Mouse (Mus musculus): ENCODE measurements at regions not wholly inside any gene's neighbourhood (a gene's known extent, or its start where the extent isn't known, plus 50 kb on each side); places are given as distances from the start of the nearest gene placed in this dataset.

DNA sequence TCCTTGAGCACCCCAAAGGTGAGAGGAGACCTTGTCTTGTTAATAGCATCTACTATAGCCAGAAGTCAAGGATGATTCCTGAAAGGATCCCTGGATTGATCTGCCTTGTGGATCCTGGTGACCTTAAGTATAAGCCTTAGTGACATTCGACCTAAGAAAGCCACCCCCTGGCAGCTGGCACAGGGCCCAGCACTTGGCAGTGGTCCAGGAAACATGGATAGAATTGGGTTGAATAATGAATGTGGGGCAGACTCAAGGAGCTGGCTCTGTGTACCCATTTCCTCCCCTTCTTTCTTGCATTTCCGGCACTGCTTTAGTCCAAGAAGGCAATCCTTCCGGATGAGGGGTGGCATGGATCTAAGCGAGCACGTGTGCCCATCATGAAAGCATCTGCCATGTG is 149.0 kb downstream of the Irx5 start:
- no peak for ATAC-seq (replicated peaks in 1 of 2; ENCODE audit: insufficient read depth in 1 of 2, low FRiP score in 2 of 2, low TSS enrichment in 1 of 2, low read depth in 1 of 2, poor library complexity in 2 of 2, severe bottlenecking in 2 of 2)

DNA sequence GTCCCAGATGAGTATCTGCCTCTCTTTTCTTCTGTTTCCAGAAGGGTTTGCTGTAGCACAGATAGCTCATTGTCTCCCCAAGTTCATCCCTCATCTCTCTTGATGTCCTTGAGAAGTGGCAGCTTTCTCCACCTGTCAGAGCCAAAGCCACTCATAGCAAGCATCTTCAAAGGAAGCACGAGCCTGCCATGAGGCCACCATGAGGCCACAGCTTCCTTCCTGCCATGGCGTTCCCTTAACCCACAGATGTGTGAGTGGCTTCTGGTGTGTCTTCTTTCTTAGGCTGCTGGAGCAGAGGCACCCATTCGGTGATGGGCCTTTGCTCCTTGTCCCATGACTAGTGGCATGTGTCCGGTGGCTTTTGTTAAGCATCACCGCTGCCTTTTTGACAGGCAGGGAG is 149.5 kb downstream of the Irx5 start:
- ATAC-seq (replicated peaks in 1 of 2; ENCODE audit: insufficient read depth in 1 of 2, low FRiP score in 2 of 2, low TSS enrichment in 1 of 2, low read depth in 1 of 2, poor library complexity in 2 of 2, severe bottlenecking in 2 of 2), result peak; percentile 29 to 67; a peak in 2 of 4 replicates

DNA sequence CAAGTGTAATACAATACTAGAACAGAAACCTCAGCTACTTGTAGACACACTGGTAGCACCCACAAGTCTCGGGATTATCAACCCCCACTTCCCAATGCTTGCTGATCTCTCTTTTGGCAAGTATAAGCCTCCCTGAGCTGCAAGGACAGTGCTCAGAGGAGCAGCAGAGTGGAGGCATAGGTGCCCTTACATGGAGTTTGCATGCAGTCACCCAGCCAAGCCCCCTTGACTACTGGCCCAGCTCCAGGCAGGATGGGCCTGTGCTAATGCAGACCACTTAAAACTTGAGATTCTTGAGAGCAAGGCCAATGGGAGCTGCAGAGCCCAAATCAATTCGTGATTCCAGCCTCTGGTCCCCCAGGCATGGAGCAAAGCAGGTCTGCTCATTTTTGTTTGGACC is 158.0 kb downstream of the Irx5 start:
- ATAC-seq (replicated peaks in 1 of 2; ENCODE audit: insufficient read depth in 1 of 2, low FRiP score in 2 of 2, low TSS enrichment in 1 of 2, low read depth in 1 of 2, poor library complexity in 2 of 2, severe bottlenecking in 2 of 2), result no peak

DNA sequence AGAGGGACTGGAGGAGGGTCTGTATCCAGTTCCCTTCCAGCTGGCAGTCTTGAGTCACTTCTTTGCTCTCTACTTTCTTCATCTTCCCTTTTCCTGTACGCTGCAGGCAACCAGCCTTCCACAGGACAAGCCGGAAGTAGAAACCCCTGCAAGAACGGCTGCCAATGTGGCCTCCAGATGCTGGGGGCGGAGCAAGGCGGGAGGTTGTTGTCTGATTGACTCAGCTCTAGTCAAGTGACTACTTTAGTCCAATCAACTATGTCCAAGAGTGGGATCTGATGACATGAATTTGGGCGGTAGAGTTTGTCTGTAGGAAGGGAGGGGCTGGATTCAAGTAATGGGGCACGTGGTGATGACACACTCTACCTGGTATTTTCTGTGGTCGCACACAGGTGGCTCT is 156.1 kb upstream of the Irx6 start:
- ATAC-seq (replicated peaks in 1 of 2; ENCODE audit: insufficient read depth in 1 of 2, low FRiP score in 2 of 2, low TSS enrichment in 1 of 2, low read depth in 1 of 2, poor library complexity in 2 of 2, severe bottlenecking in 2 of 2), result no peak

DNA sequence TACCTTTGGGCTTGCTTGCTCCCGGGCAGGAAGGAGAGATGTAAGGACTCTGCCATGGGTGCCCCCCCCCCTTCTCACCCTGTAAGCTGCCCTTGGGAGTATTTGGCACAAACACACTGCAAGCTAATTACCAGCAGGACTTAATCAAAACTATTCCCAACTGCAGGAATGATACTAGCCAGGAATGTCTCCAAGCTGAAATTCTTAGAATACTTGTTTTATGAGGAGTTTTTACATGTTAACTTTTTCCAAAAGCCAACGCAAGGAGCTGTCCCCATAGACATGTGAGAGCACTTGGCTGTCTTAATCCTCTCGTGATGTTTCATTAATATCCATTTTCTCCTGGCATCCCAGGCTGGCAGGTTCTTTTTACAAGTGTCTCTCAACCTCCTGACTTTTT is 155.6 kb upstream of the Irx6 start:
- ATAC-seq (replicated peaks in 1 of 2; ENCODE audit: insufficient read depth in 1 of 2, low FRiP score in 2 of 2, low TSS enrichment in 1 of 2, low read depth in 1 of 2, poor library complexity in 2 of 2, severe bottlenecking in 2 of 2), result no peak

DNA sequence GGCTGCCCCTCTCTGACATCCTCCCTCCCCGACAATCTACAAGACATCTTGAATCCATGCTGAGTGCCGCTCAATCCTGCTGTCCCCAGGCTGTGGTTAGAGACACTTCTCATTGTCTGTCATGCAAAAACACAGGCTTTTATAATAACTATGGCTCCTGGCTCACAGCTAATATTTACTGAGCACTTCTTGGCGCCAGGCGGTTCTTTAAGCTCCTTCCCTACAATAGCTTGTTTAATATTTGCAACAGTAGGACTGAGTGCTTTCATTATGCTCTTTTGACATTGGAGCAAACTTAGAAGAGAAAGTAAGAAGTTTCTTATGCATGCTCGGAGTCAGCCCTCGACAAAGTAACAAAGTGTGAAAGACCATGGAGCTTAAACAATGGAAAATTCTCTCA is 151.6 kb upstream of the Irx6 start:
- ATAC-seq (replicated peaks in 1 of 2; ENCODE audit: insufficient read depth in 1 of 2, low FRiP score in 2 of 2, low TSS enrichment in 1 of 2, low read depth in 1 of 2, poor library complexity in 2 of 2, severe bottlenecking in 2 of 2), result no peak

DNA sequence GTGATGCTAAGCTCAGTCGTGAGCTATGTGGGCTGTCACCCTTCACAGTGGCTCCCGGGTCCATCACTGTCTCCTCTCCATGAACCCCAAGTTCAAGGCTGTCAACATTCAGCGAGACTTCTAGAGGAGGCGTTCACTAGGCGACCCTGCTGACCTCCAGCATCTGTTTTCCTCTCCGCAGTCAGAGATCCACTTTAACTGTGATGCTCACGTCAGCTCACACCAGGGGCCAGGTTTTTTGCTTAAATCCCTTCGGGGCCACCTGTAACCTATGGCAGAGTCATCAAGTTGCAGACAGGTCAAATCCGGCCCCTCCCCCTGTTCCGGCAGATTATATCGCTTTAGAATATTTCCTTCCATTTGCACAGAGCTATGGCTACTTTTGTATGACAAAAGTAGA is 144.3 kb upstream of the Irx6 start:
- no peak for ATAC-seq (replicated peaks in 1 of 2; ENCODE audit: insufficient read depth in 1 of 2, low FRiP score in 2 of 2, low TSS enrichment in 1 of 2, low read depth in 1 of 2, poor library complexity in 2 of 2, severe bottlenecking in 2 of 2)

DNA sequence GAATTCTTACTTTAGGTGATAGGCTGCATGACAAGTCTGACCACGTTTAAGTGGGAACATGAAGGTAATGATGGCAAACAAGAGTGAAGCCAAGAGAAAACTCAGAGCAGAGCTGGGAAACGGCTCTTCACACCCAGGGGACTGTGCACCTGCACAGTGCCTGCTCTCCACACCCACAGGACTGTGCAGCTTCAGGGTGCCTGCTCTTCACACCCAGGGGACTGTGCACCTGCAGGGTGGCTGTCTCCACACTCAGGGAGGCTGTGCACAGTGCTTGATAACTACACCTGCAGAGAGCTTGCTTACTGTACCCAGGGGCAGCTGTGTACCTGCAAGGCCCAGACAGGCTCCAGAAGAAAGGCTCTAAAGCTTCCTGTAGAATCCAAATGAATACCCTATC is 133.5 kb upstream of the Irx6 start:
- no peak for ATAC-seq (replicated peaks in 1 of 2; ENCODE audit: insufficient read depth in 1 of 2, low FRiP score in 2 of 2, low TSS enrichment in 1 of 2, low read depth in 1 of 2, poor library complexity in 2 of 2, severe bottlenecking in 2 of 2)

DNA sequence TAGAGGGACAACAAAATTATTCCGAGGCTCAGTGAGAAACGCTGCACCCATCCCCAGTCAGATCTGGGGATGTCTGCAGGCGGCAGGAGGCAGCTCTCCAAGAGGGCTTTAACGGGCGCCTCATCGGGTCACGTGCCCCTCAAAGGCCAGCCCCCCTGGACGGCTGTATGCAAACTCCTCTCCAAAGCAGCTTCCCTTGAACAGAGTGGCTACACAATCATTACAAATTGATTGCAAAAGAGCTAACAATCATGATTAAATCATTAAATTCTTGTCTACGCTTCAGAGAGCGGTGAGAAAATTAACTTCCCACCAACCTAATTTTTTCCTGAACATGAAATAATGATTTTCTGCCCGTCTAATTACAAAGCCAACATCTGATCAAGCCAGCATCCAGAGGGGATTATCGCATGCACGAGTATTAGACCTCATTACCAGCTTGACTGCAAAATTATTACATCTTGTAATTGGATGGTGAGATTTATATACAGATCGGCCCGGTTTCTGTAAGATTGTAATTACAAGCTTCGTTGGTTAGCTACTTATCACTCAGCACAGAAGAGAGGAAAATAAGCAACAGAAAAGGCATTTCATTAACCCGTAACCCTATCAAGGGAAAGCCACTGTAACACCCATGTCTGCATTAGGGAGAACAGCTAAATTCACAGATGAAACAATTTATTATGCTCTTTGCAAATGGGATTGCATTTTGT is 128.6 kb upstream of the Irx6 start:
- ATAC-seq (replicated peaks in 1 of 2; ENCODE audit: insufficient read depth in 1 of 2, low FRiP score in 2 of 2, low TSS enrichment in 1 of 2, low read depth in 1 of 2, poor library complexity in 2 of 2, severe bottlenecking in 2 of 2), result no peak

DNA sequence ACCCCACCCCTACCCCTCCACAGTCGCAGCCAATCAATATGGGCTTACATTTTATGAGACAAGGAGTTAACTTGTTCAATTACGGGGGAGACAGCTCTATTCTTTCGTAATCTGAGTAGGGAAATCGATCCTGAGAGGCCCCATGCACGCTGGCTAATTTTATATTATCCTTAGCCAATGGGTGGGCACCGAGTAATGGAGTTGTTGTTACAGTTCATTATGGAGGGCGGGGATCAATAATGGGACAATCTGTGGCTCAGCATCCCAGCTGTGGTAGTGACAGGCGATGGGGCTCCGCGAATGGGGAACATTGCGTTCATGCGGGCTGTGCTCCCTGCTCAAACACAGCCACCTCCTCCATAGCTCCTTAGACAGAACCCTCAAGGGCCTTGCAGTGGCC is 118.9 kb upstream of the Irx6 start:
- ATAC-seq (replicated peaks in 1 of 2; ENCODE audit: insufficient read depth in 1 of 2, low FRiP score in 2 of 2, low TSS enrichment in 1 of 2, low read depth in 1 of 2, poor library complexity in 2 of 2, severe bottlenecking in 2 of 2), result no peak

DNA sequence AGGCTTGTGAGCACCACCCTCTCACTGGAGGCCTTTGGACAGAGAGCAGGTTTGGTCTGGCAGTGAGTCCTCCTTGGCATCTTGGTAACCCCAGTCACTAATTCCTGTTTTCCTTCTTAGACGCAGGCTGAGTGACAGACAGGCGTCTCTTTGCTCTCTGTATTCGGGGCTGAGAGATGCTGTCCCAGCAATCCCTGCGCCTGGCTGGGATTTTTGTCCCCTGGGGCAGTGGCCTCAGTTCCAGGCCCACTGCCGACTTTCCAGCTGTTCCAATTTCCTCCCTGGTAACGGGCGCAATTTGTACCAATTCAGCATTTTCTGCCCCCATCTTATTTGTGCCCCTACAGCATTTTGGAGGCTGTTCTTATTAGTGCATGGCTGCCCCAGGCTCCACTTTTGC is 118.5 kb upstream of the Irx6 start:
- ATAC-seq (replicated peaks in 1 of 2; ENCODE audit: insufficient read depth in 1 of 2, low FRiP score in 2 of 2, low TSS enrichment in 1 of 2, low read depth in 1 of 2, poor library complexity in 2 of 2, severe bottlenecking in 2 of 2), result no peak

DNA sequence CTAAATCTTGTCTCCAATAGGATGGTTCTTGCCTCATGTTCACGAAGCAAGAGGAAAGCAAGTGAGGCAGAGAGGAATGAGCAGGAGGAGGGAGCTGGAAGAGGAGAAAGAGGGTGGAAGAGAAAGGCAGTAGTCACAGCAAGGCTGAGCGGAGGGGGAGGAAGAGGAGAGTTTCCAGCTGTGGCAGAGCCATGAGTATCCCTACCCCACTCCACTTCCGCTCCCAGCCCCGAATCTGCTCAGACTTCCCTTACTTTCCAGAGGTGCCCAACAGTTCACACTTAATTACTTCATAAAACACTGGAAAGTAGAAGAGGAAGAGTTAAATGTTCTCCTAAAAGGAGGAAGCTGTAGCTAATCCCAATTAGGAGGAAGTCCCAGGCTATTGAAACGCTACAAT is 111.6 kb upstream of the Irx6 start:
- ATAC-seq (replicated peaks in 1 of 2; ENCODE audit: insufficient read depth in 1 of 2, low FRiP score in 2 of 2, low TSS enrichment in 1 of 2, low read depth in 1 of 2, poor library complexity in 2 of 2, severe bottlenecking in 2 of 2), result no peak

DNA sequence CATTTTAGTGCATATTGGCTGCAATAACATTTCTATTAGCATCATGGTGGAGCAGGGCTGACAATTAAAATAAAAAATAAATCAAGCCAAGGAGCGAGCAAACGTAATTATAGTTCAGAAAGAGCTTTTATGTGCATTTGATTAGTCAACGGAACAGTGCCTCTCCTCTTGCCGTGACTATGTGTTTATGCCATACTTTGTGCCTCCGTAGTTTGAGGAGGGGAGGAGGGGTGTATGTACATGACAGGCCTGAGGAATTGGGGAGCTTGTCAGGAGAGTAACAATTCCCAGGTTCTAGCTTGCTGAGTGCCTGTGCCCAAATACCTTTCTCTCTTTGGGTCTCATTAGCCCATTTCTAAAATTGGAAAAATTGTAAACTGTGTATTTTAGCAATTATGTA is 111.1 kb upstream of the Irx6 start:
- ATAC-seq (replicated peaks in 1 of 2; ENCODE audit: insufficient read depth in 1 of 2, low FRiP score in 2 of 2, low TSS enrichment in 1 of 2, low read depth in 1 of 2, poor library complexity in 2 of 2, severe bottlenecking in 2 of 2), result no peak

DNA sequence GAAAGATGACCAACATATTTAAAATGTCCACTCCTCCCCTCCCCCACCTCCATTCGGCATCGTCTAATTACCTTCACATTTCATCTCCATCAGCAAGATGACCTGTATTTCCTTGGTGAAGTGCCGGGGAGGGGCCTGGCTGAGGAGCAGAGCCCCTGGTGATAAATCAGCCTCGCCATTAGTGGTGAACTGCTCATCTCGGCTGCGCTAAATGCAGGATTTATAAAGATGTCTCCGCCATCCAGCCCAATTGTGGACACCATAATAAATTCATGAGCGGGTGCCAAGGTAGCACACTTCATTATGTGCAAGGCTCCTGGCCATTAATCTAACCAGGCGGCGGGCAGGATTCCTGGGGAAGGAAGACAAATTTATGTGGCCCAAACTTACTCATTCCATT is 104.4 kb upstream of the Irx6 start:
- no peak for ATAC-seq (replicated peaks in 1 of 2; ENCODE audit: insufficient read depth in 1 of 2, low FRiP score in 2 of 2, low TSS enrichment in 1 of 2, low read depth in 1 of 2, poor library complexity in 2 of 2, severe bottlenecking in 2 of 2)

DNA sequence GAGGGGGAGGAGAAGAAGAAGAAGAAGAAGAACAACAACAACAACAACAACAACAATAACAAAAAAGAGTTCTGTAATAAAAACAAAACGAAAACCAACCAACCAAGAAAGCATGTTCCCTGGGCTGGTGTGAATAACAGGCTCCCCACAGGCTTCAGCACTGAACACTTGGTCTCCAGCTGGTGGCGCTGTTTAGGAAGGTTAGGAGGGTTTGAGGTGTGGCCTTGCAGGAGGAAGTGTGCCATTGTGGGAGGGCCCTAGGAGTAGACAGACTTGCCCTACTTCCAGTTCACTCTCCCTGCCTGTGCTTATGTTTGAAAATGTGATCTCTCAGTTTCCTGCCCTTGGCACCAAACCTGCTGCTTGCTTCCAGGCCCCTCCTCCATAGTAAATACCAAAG is 94.6 kb upstream of the Irx6 start:
- ATAC-seq (replicated peaks in 1 of 2; ENCODE audit: insufficient read depth in 1 of 2, low FRiP score in 2 of 2, low TSS enrichment in 1 of 2, low read depth in 1 of 2, poor library complexity in 2 of 2, severe bottlenecking in 2 of 2), result no peak

DNA sequence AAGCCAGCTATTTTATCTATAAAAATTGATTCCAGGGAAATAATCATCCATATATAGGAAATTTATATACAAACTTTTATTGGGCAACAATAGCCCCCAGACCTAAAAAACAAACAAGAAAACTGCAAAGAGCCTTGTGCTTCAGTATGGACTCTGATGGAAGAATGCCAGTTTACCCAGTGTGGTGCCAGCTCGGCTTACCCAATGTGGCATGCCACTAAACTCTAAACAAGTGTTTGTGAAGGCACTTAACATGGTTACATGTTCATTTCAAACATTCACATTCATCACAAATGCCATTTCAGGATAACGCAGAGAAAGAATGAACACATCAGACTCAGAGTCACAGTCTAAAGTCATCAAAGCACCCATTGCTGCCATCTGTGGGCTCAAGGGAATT is 93.0 kb upstream of the Irx6 start:
- ATAC-seq (replicated peaks in 1 of 2; ENCODE audit: insufficient read depth in 1 of 2, low FRiP score in 2 of 2, low TSS enrichment in 1 of 2, low read depth in 1 of 2, poor library complexity in 2 of 2, severe bottlenecking in 2 of 2), result no peak

DNA sequence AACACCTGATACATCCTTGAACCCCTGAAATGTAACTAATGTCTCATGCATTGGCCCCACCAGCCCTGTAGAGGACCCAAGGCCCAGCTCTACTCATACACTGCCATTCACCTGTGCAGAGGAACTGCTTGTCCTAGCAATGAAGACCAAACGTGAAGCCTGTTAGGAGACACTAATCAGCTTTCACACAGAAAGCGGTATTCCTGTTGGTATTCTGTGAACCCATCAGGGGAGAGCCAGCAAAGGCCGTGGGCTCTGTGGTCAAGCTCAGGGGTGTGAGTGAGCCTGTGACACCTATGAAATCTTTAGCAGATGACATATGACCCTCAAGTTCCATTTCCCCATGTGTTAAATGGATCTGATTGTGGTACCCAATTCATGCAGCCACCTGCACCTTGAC is 73.3 kb upstream of the Irx6 start:
- ATAC-seq (replicated peaks in 1 of 2; ENCODE audit: insufficient read depth in 1 of 2, low FRiP score in 2 of 2, low TSS enrichment in 1 of 2, low read depth in 1 of 2, poor library complexity in 2 of 2, severe bottlenecking in 2 of 2), result no peak

DNA sequence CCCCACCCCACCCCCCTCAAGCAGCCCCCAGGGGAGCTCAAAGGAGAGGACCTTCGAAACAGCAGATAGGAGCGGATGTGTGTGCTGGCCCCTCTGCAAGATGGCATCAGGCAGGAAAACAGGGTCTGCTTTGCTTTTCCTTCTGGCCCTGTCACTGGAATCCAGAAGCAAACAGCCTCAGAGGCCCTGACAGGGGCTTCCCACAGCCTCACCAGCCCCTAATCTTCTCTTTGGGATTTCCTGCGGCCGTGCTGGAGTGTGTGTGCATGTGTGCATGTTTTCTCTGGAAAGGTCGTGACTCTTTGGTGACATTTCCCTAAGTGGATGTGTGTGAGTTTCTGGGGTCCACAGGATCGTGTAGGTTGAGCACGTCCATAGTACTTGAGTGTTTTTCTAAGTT is 71.1 kb upstream of the Irx6 start:
- ATAC-seq (replicated peaks in 1 of 2; ENCODE audit: insufficient read depth in 1 of 2, low FRiP score in 2 of 2, low TSS enrichment in 1 of 2, low read depth in 1 of 2, poor library complexity in 2 of 2, severe bottlenecking in 2 of 2), result no peak

DNA sequence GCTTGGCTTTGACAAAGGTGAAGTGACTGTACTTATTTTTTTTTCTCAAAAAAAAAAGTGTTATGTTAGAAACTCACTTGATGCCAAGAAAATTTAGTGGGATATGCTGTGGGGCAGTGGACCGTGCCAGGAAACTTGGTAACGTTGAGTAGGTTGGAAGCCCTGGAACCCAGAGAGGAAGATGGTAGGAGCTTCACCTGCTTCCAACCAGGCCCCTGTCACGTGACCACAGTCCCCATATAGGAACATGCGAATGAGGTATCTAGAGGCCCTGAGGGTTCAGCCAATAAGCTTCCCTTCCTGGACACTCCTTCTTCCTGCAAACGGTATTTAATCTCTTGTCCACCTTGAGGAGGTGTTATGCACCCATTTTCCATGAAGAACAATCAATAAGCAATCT is 68.5 kb upstream of the Irx6 start:
- ATAC-seq (replicated peaks in 1 of 2; ENCODE audit: insufficient read depth in 1 of 2, low FRiP score in 2 of 2, low TSS enrichment in 1 of 2, low read depth in 1 of 2, poor library complexity in 2 of 2, severe bottlenecking in 2 of 2), result no peak

DNA sequence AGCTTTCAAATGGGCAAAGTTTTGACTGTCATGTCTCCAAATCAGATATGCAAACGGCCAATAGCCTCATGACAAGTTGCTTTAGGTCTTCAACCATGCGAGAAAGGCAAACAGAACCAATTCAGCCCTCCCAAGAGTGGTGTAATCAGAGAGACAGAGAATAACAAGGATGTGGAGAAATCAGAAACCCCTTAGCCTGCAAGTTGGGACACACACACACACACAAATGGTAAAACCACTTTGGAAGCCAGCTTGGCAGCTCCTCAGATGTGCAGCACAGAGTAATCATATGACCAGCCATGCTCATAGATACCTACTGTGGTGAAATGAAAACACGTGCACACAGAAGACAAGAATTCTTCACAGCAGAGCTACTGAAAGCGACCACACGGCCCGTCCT is 66.5 kb upstream of the Irx6 start:
- no peak for ATAC-seq (replicated peaks in 1 of 2; ENCODE audit: insufficient read depth in 1 of 2, low FRiP score in 2 of 2, low TSS enrichment in 1 of 2, low read depth in 1 of 2, poor library complexity in 2 of 2, severe bottlenecking in 2 of 2)

All from hematopoietic stem cell, adult 5-6 weeks (primary cell).